Mouse (Mus musculus): ENCODE measurements around the gene Mcrip2. TPM values are rescaled to one million over a fixed set of nuclear protein-coding genes. Genes with fewer than 3 reads are reported as not detected.

Gene Mcrip2
- polyA plus RNA-seq, 1 experiment from 2014 or later, result 62.1 TPM

GRCm38 (mm10) chr17:25832436-25833290 lies 35.9 kb downstream of the Mcrip2 start:
- Histone ChIP-seq H3K9ac (peak overlapping the region; percentile 92), H3K9me3 (replicated peaks) (no peaks in the 10 kb centered on the region), H3K27ac (peak overlapping the region; percentile 93), H3K4me3 (replicated peaks) (peak overlapping the region; percentile 85), H3K27me3 (no peaks in the 10 kb centered on the region), H3K4me1 (replicated peaks) (peaks cover 85% of the 10 kb centered on the region), H3K4me2 (peak overlapping the region; percentile 99), H3K36me3 (peaks cover 53% of the 10 kb centered on the region)
- WGBS (ENCODE audit: insufficient replicate concordance), result under 1% methylated on average over 76 of the region's 77 CpGs
- peak; percentile 89 for ATAC-seq (ENCODE audit: low read depth)
- DNase-seq, result peak; percentile 99

- WGBS (ENCODE audit: insufficient replicate concordance), result 39% methylated on average over 21 of the region's 21 CpGs
- H3K4me2 ChIP-seq, result peak overlapping the region; percentile 99
- peak overlapping the region; percentile 85 for H3K4me3 ChIP-seq (replicated peaks)
- ATAC-seq (ENCODE audit: low read depth) (no peak), DNase-seq (no peak)
- H3K27ac ChIP-seq, result peak overlapping the region; percentile 93
- peak overlapping the region; percentile 89 for H3K9ac ChIP-seq
- H3K27me3 ChIP-seq, result no peaks in the 10 kb centered on the region
- H3K4me1 ChIP-seq (replicated peaks), result peaks cover 80% of the 10 kb centered on the region
- no peaks in the 10 kb centered on the region for H3K9me3 ChIP-seq (replicated peaks)
- peaks cover 59% of the 10 kb centered on the region for H3K36me3 ChIP-seq
Measured at GRCm38 (mm10) chr17:25831451-25832281, 36.9 kb downstream of the Mcrip2 start.

- Histone ChIP-seq H3K36me3 (peaks cover 66% of the 10 kb centered on the region), H3K27me3 (no peaks in the 10 kb centered on the region), H3K4me1 (replicated peaks) (peaks cover 75% of the 10 kb centered on the region), H3K4me3 (replicated peaks) (peak overlapping the region; percentile 85), H3K9me3 (replicated peaks) (no peaks in the 10 kb centered on the region), H3K4me2 (peak overlapping the region; percentile 99), H3K9ac (peak overlapping the region; percentile 89), H3K27ac (peak overlapping the region; percentile 93; the same call in 1 of the 2 replicates)
- DNase-seq, result no peak
- ATAC-seq (ENCODE audit: low read depth), result no peak
- 81% methylated on average over 14 of the region's 14 CpGs for WGBS (ENCODE audit: insufficient replicate concordance)
Measured at GRCm38 (mm10) chr17:25830806-25831431, 37.6 kb downstream of the Mcrip2 start.

DNA sequence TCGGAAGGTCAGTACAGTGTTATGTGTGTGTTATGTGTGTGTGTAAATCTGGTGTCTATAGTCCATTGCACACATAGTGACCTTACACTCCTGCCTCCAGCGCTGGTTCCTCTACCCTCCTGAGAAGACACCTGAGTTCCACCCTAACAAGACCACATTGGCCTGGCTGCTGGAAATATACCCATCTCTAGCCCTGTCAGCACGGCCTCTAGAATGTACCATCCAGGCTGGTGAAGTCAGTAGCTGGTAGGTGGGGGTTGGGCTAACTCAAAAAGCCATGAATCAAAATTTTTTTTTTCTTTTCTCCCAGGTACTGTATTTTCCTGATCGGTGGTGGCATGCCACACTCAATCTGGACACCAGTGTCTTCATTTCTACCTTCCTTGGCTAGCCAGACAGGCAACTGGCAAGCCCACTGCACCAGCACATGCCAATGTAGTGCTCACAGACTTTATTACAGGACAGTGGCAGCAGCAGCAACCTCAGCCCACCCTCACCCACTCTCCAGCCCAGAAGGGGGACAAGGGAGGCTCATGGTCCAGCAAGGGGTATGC lies 38.3 kb downstream of the Mcrip2 start:
- ATAC-seq (ENCODE audit: low read depth) (no peak), DNase-seq (no peak)
- 74% methylated on average over 4 of the region's 4 CpGs for WGBS (ENCODE audit: insufficient replicate concordance)
- peaks cover 73% of the 10 kb centered on the region for H3K4me1 ChIP-seq (replicated peaks)
- H3K36me3 ChIP-seq, result peaks cover 65% of the 10 kb centered on the region
- peak overlapping the region; percentile 78; the same call in 1 of the 2 replicates for H3K27ac ChIP-seq
- no peaks in the 10 kb centered on the region for H3K9me3 ChIP-seq (replicated peaks)
- peak overlapping the region; percentile 99 for H3K4me2 ChIP-seq
- peak overlapping the region; percentile 85 for H3K4me3 ChIP-seq (replicated peaks)
- peak overlapping the region; percentile 81 for H3K9ac ChIP-seq
- H3K27me3 ChIP-seq, result no peaks in the 10 kb centered on the region

DNA sequence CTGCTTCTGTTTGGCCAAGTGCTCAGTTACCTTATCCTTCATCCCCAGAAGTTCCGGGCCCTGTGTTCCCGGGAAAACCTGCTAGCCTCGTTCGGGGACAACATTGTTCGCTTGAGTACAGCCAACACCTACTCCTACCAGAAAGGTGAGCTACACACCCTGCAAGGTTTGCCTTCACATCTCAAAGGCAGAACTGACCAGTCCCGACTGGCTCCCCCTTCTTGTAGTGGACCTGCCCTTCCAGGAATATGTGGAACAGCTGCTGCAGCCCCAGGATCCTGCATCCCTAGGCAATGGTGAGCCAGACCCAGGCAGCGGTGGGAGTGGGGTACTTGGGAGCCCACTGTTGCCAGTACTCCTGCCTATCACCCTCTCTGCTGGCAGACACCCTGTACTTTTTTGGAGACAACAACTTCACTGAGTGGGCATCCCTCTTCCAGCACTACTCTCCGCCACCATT lies 39.0 kb downstream of the Mcrip2 start:
- Histone ChIP-seq H3K4me1 (replicated peaks) (peaks cover 73% of the 10 kb centered on the region), H3K4me3 (replicated peaks) (peak overlapping the region; percentile 85), H3K27me3 (no peaks in the 10 kb centered on the region), H3K9me3 (replicated peaks) (no peaks in the 10 kb centered on the region), H3K27ac (peak overlapping the region; percentile 78), H3K4me2 (peak overlapping the region; percentile 99), H3K36me3 (peaks cover 58% of the 10 kb centered on the region), H3K9ac (peak overlapping the region; percentile 81)
- no peak for ATAC-seq (ENCODE audit: low read depth)
- 44% methylated on average over 8 of the region's 8 CpGs for WGBS (ENCODE audit: insufficient replicate concordance)
- no peak for DNase-seq

DNA sequence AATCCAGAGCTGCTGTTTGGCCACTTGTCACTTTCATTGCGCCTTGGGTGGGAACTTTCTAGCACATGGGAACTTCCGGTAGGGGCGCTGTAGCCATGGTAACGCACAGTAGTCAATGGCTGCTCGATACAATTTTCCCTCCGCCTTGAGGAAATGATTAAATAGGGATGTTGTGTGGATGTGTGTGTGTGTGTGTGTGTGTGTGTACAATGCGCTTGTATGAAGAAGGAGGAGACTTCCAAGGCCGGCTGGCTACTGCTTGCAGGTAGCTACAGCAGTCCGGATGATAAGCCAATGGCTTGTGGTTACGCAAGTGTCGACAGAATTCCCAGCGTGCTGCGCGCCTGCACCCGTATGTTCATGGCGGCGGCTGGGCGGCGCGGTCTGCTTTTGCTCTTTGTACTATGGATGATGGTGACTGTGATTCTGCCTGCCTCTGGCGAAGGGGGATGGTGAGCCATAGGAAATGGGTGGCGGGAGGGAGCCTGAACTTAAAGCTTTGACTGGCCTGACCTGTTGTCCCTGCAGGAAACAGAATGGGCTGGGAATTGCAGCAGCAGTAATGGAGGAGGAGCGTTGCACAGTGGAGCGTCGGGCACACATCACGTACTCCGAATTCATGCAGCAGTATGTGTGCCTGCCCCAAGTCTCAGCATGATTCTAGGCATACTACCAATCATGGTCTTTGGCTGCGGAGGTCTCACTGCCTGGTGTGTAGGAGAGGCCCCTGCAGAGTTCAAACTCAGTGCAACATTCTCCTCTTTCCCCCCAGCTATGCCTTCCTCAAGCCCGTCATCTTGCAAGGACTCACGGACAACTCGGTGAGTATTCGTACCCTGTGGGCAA lies 39.6 kb downstream of the Mcrip2 start, which contains the start of gene Jmjd8:
TSS of gene Jmjd8 (plus strand) at position 156 of the 846 bp plus-strand sequence.
- H3K9me3 ChIP-seq (replicated peaks), result no peaks in the 10 kb centered on the region
- peak within 1 kb of the TSS; percentile 78 for H3K27ac ChIP-seq
- DNase-seq (peak; percentile 72), ATAC-seq (ENCODE audit: low read depth) (peak; percentile 37)
- H3K4me2 ChIP-seq, result peak within 1 kb of the TSS; percentile 99
- H3K4me1 ChIP-seq (replicated peaks), result peaks cover 73% of the 10 kb centered on the region
- no peaks in the 10 kb centered on the region for H3K27me3 ChIP-seq
- peak within 1 kb of the TSS; percentile 81 for H3K9ac ChIP-seq
- 1% methylated on average over 32 of the region's 32 CpGs for WGBS (ENCODE audit: insufficient replicate concordance)
- H3K4me3 ChIP-seq (replicated peaks), result peak within 1 kb of the TSS; percentile 85
- H3K36me3 ChIP-seq, result peaks cover 56% of the 10 kb centered on the region

GRCm38 (mm10) chr17:25828223-25828594 lies 40.4 kb downstream of the Mcrip2 start:
- no peaks in the 10 kb centered on the region for H3K27me3 ChIP-seq
- no peaks in the 10 kb centered on the region for H3K9me3 ChIP-seq (replicated peaks)
- H3K4me2 ChIP-seq, result peak overlapping the region; percentile 99
- ATAC-seq (ENCODE audit: low read depth) (no peak), DNase-seq (no peak)
- H3K36me3 ChIP-seq, result peaks cover 56% of the 10 kb centered on the region
- H3K27ac ChIP-seq, result peak overlapping the region; percentile 78
- H3K4me3 ChIP-seq (replicated peaks), result peak overlapping the region; percentile 85
- H3K9ac ChIP-seq, result peak overlapping the region; percentile 81
- WGBS (ENCODE audit: insufficient replicate concordance), result 83% methylated on average over 8 of the region's 8 CpGs
- H3K4me1 ChIP-seq (replicated peaks), result peaks cover 70% of the 10 kb centered on the region

DNA sequence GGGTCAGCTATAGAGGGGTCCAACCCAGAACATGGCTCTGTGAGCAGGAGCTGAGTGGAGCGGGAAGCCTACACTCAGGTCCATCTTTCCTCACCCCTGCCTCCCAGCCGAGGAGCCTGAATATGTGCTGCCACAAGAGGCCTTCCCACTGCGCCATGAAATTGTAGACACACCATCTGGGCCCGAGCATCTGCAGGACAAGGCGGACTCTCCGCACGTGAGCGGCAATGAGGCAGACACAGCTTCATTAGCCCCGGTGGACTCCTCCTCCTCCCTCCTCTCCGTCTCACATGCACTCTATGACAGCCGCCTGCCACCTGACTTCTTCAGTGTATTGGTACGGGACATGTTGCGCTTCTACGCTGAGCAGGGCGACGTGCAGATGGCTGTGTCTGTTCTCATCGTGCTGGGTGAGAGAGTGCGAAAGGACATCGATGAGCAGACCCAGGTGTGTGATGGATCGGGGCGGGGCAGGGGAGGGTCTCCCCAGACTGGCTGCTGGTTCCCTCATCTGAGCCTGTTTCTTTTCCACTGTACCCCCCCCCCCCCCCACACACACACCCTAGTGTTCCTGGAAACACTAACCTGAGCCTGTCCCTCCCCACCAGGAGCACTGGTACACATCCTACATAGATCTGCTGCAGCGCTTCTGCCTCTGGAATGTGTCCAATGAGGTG lies 40.9 kb downstream of the Mcrip2 start:
- ATAC-seq (ENCODE audit: low read depth) (no peak), DNase-seq (no peak)
- Histone ChIP-seq H3K36me3 (peaks cover 56% of the 10 kb centered on the region), H3K27ac (peak overlapping the region; percentile 78; the same call in 1 of the 2 replicates), H3K4me1 (replicated peaks) (peaks cover 73% of the 10 kb centered on the region), H3K4me2 (peak overlapping the region; percentile 99; the same call in 1 of the 2 replicates), H3K9me3 (replicated peaks) (no peaks in the 10 kb centered on the region), H3K27me3 (0 out of 2 replicates have a peak, but pooled peaks cover under 1% of the 10 kb centered on the region), H3K9ac (no peak overlapping the region; the same call in 1 of the 2 replicates), H3K4me3 (replicated peaks) (peak overlapping the region; percentile 85; the same call in 1 of the 2 replicates)
- WGBS (ENCODE audit: insufficient replicate concordance), result 85% methylated on average over 22 of the region's 22 CpGs

DNA sequence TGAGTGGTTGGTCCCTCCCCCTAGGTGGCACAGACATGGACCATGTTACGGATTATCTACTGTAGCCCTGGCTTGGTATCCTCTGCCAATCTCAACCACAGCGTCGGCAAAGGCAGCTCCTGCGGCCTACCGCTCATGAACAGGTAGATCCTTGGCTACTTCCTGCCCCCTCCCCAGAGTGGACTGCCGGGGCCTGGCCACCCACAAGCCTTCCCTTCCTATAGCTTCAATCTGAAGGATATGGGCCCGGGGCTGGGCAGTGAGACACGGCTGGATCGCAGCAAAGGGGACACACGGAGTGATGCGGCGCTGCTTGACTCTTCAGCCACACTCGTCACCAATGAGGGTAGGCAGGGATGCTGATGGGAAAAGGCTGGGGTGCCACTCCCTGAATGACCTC lies 41.6 kb downstream of the Mcrip2 start:
- ATAC-seq (ENCODE audit: low read depth) (no peak), DNase-seq (no peak)
- peaks cover 7% of the 10 kb centered on the region for H3K27me3 ChIP-seq
- H3K9ac ChIP-seq, result no peak overlapping the region
- H3K4me1 ChIP-seq (replicated peaks), result peaks cover 72% of the 10 kb centered on the region
- no peak overlapping the region for H3K4me2 ChIP-seq
- no peaks in the 10 kb centered on the region for H3K9me3 ChIP-seq (replicated peaks)
- H3K4me3 ChIP-seq (replicated peaks), result no peak overlapping the region
- H3K36me3 ChIP-seq, result peaks cover 56% of the 10 kb centered on the region
- H3K27ac ChIP-seq, result no peak overlapping the region
- WGBS (ENCODE audit: insufficient replicate concordance), result 88% methylated on average over 13 of the region's 13 CpGs
